Mouse (Mus musculus) ES-E14 (cell line): ENCODE results near the gene Vmo1. TPM values are rescaled to one million over a fixed set of nuclear protein-coding genes. Genes with fewer than 3 reads are reported as not detected.
A peak's percentile ranks its signal among the peaks of the same experiment; 100 is the strongest.
"Not testable (repeated sequence)": the region's sequence is repeated elsewhere in the genome, so short reads cannot be mapped to it uniquely, and the experiment has no call there.

Experiments used
- DNase-seq: peaks from one replicate; pipeline ENCODE4 v3.0.0-alpha.2; 2013; ENCODE audit warnings: low read depth, low spot score
- H3K27ac ChIP-seq: 2 replicates; pipeline ENCODE4 v1.5.1; 2012; ENCODE audit warnings: low read depth, mild to moderate bottlenecking, low read length, moderate library complexity, mixed read lengths; ENCODE audit not compliant: poor library complexity, insufficient read depth, severe bottlenecking
- H3K36me3 ChIP-seq: 2 replicates; pipeline ENCODE4 v1.6.1; 2012; ENCODE audit warnings: mild to moderate bottlenecking, low read length, moderate library complexity, mixed read lengths; ENCODE audit not compliant: control insufficient read depth, poor library complexity, insufficient read depth, severe bottlenecking
- H3K4me1 ChIP-seq, 2 experiments: fragments of 150-350 bp in 1 of 2; sonication (generic) in 1 of 2; 2 replicates each; pipeline ENCODE4 v1.6.1; 2012; ENCODE audit warnings: low read length in 2 of 2, mild to moderate bottlenecking in 1 of 2, mixed read lengths in 1 of 2; ENCODE audit not compliant: control insufficient read depth in 2 of 2, insufficient read depth in 2 of 2, poor library complexity in 1 of 2
- H3K4me3 ChIP-seq, 2 experiments: fragments of 150-350 bp in 1 of 2; sonication (generic) in 1 of 2; 2 replicates each; pipeline ENCODE4 v1.5.1; 2012; ENCODE audit warnings: low read length in 2 of 2, low read depth in 1 of 2, mild to moderate bottlenecking in 1 of 2, mixed read lengths in 1 of 2; ENCODE audit not compliant: insufficient read depth in 1 of 2, poor library complexity in 1 of 2, severe bottlenecking in 1 of 2
- H3K9ac ChIP-seq: 2 replicates; pipeline ENCODE4 v1.6.1; 2012; ENCODE audit warnings: low read depth, mild to moderate bottlenecking, low read length, mixed read lengths; ENCODE audit not compliant: poor library complexity, insufficient read depth, severe bottlenecking
- H3K9me3 ChIP-seq: fragments of 150-350 bp; sonication (generic); 2 replicates; pipeline ENCODE4 v1.6.1; 2012; ENCODE audit warnings: low read depth, mild to moderate bottlenecking, low read length; ENCODE audit not compliant: control insufficient read depth, insufficient read depth
- CHD2 ChIP-seq: IDR thresholded peaks from 2 replicates; pipeline ENCODE4 v1.6.1; 2014; ENCODE audit warnings: mild to moderate bottlenecking, low read depth, low read length, inconsistent platforms
- HCFC1 ChIP-seq: IDR thresholded peaks from 2 replicates; pipeline ENCODE4 v1.6.1; 2012; ENCODE audit warnings: low read length, inconsistent platforms, borderline replicate concordance; ENCODE audit not compliant: insufficient read depth
- MAFK ChIP-seq: IDR thresholded peaks from 2 replicates; pipeline ENCODE4 v1.6.1; 2014; ENCODE audit warnings: mild to moderate bottlenecking, low read depth, low read length, inconsistent platforms; ENCODE audit not compliant: insufficient read depth
- ZC3H11A ChIP-seq: IDR thresholded peaks from 2 replicates; pipeline ENCODE4 v1.6.1; 2012; ENCODE audit warnings: low read depth, mild to moderate bottlenecking, inconsistent platforms, low read length, borderline replicate concordance
- ZNF384 ChIP-seq: IDR thresholded peaks from 2 replicates; pipeline ENCODE4 v1.6.1; 2012; ENCODE audit warnings: low read depth, low read length, inconsistent platforms
- in situ Hi-C, 2 experiments: fragments of 600-800 bp; cut with MboI; formaldehyde crosslinking; loops; one replicate each; pipeline ENCODE4 v1.15.1; 2025; ENCODE audit warnings: low sequenced_read_pairs in 2 of 2, inconsistent platforms in 1 of 2; ENCODE audit not compliant: unreplicated experiment in 2 of 2
- total RNA-seq: library from RNA; depleted of rRNA; stranded (reverse); fragments of 300-350 nt; gene quantifications from 2 replicates; pipeline ENCODE4 v1.2.3, GENCODE M21; 2012

The Vmo1 gene
- total RNA-seq, 1 experiment, result not detected

- Histone ChIP-seq H3K36me3 (peaks cover 20% of the 10 kb centered on the region), H3K27ac (peak within 1 kb of the TSS; percentile 72), H3K9me3 (no peaks in the 10 kb centered on the region), H3K9ac (peak within 1 kb of the TSS; percentile 99), H3K4me1 (peaks cover 0 to 6% of the 10 kb centered on the region in 2 experiments; a peak in 2 of 4 replicates), H3K4me3 (peak within 1 kb of the TSS; percentile 89 to 99)
- peak; percentile 85 for TF ChIP-seq HCFC1
- TF ChIP-seq ZNF384, result peak; percentile 100
- TF ChIP-seq CHD2, result no peak
- TF ChIP-seq MAFK, result peak; percentile 68
- TF ChIP-seq ZC3H11A, result no peak
- DNase-seq, result peak; percentile 91
- in situ Hi-C loops, result loop anchor here in 1 of 2 experiments (5.0 kb wide), 1 partner anchor 92 kb away; the partner anchor contains the start of genes 4930544D05Rik and Chrne
These were observed 10.8 kb upstream of the Vmo1 start, which contains the start of gene Psmb6 for GRCm38 (mm10) chr11:70525184-70525678. TSS of gene Psmb6 (plus strand) at chr11:70525367.

DNA sequence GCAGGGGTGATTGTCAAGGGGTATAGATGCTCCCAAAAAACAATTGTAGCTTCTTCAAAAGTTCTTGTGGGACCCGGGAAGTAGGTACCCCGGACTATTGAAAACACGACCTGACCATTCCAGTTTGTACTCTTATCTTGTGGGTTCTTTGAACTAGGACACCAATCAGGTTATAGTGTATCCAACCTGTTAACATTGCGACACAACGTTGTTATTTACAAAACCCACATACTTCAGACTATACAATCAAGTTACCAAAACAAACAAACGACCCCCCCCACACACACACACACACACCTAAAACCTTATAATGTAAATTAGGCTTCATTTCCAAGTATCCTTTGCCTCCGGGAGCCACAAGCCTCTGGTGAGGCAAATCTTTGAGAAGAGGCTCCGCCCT lies 10.4 kb upstream of the Vmo1 start:
- DNase-seq, result no peak
- no peak overlapping the region for H3K9ac ChIP-seq
- peaks cover 0 to 7% of the 10 kb centered on the region in 2 experiments; a peak in 2 of 4 replicates for H3K4me1 ChIP-seq
- H3K9me3 ChIP-seq, result no peaks in the 10 kb centered on the region
- in situ Hi-C loops, result loop anchor here in 1 of 2 experiments (5.0 kb wide), 1 partner anchor 93 kb away; the partner anchor contains the start of genes 4930544D05Rik and Chrne
- peaks cover 20% of the 10 kb centered on the region for H3K36me3 ChIP-seq
- TF ChIP-seq MAFK (no peak), ZC3H11A (no peak), ZNF384 (no peak), HCFC1 (no peak), CHD2 (no peak)
- H3K27ac ChIP-seq, result no peak overlapping the region
- peak overlapping the region; percentile 38 to 89; a peak in 3 of 4 replicates for H3K4me3 ChIP-seq

DNA sequence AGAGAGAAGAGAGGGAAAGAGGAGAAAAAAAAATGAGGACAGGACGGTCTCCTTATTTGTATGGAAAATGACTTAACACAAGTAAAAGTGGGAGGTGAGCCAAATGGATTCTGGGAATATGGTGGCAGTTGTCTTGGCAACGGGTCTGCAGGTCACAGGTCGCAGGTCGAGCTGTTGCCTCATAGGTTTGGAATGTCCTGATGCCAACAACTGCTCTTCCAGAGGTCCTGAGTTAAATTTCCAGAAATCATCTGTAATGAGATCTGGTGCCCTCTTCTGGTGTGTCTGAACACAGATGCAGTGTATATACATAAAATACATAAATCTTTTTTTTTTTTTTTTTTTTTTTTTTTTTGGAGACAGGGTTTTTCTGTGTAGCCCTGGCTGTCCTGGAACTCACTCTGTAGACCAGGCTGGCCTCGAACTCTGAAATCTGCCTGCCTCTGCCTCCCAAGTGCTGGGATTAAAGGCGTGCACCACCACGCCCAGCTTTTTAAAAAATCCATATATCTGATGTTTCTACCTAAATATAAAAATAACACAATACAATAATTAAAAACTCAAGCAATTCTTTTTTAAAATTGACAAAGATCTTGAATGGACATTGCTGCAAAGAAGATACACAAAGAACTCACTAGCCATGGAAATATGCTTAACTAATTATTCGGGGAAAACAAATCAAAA lies 9.0 kb upstream of the Vmo1 start:
- H3K27ac ChIP-seq, DNase-seq, H3K9me3 ChIP-seq, H3K4me3 ChIP-seq, in situ Hi-C loops, H3K4me1 ChIP-seq, H3K9ac ChIP-seq: not testable (repeated sequence)
- TF ChIP-seq ZNF384, result peak; percentile 55; the same call in 1 of the 2 replicates
- peaks cover 20% of the 10 kb centered on the region for H3K36me3 ChIP-seq

DNA sequence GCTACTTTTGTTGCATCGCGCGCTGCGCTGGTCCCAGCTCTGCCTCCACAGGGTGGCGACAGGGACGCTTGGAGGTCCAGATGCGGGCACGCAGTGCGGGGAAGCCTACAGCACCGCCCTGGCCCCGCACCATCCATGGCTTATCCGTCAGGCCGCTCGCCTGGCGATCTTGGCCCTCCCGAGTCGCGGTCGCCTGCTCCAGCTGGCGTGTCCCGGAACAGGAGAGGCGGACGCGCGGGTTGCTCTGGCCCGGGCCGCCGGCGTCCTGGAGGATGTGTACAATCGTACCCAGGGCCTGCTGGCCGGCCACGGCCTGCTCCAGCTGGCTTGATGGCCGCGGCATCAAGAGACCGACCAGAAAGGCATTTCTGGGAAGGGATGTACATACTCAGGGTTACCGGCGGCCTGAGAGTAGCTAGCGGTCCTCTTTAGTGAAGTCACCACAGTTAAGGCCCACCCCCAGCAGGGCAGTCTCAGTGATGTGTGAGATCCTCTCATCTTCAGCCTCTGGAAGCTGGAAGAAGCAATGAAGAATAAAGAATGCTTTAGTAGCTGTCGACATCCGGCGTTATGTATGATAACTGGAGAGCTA lies 5.9 kb upstream of the Vmo1 start:
- peaks cover 0 to 4% of the 10 kb centered on the region in 2 experiments; a peak in 1 of 4 replicates for H3K4me1 ChIP-seq
- H3K9me3 ChIP-seq, result no peaks in the 10 kb centered on the region
- in situ Hi-C loops, result no loop called here
- peak overlapping the region; percentile 55 to 61 for H3K4me3 ChIP-seq
- H3K36me3 ChIP-seq, result no peaks in the 10 kb centered on the region
- TF ChIP-seq CHD2 (no peak), ZNF384 (no peak), MAFK (no peak), ZC3H11A (no peak), HCFC1 (no peak)
- H3K9ac ChIP-seq, result peak overlapping the region; percentile 58
- DNase-seq, result no peak
- H3K27ac ChIP-seq, result no peak overlapping the region
